Mouse (Mus musculus): Measurements from ENCODE around the gene Coro2a. TPM values are rescaled to one million over a fixed set of nuclear protein-coding genes. Genes with fewer than 3 reads are reported as not detected.

Gene Coro2a
- polyA plus RNA-seq, 1 experiment: 13.2 TPM

- DNase-seq (ENCODE audit: low read depth): no peak
- no peak for TF ChIP-seq POLR2A (IDR thresholded peaks at IDR 0.05; ENCODE audit: borderline replicate concordance, extremely low read depth, insufficient read depth, insufficient read length, poor library complexity, severe bottlenecking)
Measured at GRCm38 (mm10) chr4:46632465-46632864, 30.5 kb upstream of the Coro2a start.

- no peak for DNase-seq (ENCODE audit: low read depth)
- no peak for TF ChIP-seq POLR2A (IDR thresholded peaks at IDR 0.05; ENCODE audit: borderline replicate concordance, extremely low read depth, insufficient read depth, insufficient read length, poor library complexity, severe bottlenecking)
Measured at GRCm38 (mm10) chr4:46630390-46630789, 28.4 kb upstream of the Coro2a start.

GRCm38 (mm10) chr4:46628873-46629272 lies 26.9 kb upstream of the Coro2a start:
- no peak for DNase-seq (ENCODE audit: low read depth)
- no peak for TF ChIP-seq CTCF (IDR thresholded peaks at IDR 0.05; ENCODE audit: borderline replicate concordance, extremely low read depth, insufficient read depth, insufficient read length)
- TF ChIP-seq POLR2A (IDR thresholded peaks at IDR 0.05; ENCODE audit: borderline replicate concordance, extremely low read depth, insufficient read depth, insufficient read length, poor library complexity, severe bottlenecking): no peak

GRCm38 (mm10) chr4:46628081-46628480 lies 26.1 kb upstream of the Coro2a start:
- no peak for DNase-seq (ENCODE audit: low read depth)
- TF ChIP-seq POLR2A (IDR thresholded peaks at IDR 0.05; ENCODE audit: borderline replicate concordance, extremely low read depth, insufficient read depth, insufficient read length, poor library complexity, severe bottlenecking) (no peak), CTCF (IDR thresholded peaks at IDR 0.05; ENCODE audit: borderline replicate concordance, extremely low read depth, insufficient read depth, insufficient read length) (no peak)

GRCm38 (mm10) chr4:46625101-46625500 lies 23.1 kb upstream of the Coro2a start:
- DNase-seq (ENCODE audit: low read depth): peak; percentile 71
- TF ChIP-seq POLR2A (IDR thresholded peaks at IDR 0.05; ENCODE audit: borderline replicate concordance, extremely low read depth, insufficient read depth, insufficient read length, poor library complexity, severe bottlenecking) (no peak), CTCF (IDR thresholded peaks at IDR 0.05; ENCODE audit: borderline replicate concordance, extremely low read depth, insufficient read depth, insufficient read length) (no peak)

- TF ChIP-seq POLR2A (IDR thresholded peaks at IDR 0.05; ENCODE audit: borderline replicate concordance, extremely low read depth, insufficient read depth, insufficient read length, poor library complexity, severe bottlenecking) (no peak), CTCF (IDR thresholded peaks at IDR 0.05; ENCODE audit: borderline replicate concordance, extremely low read depth, insufficient read depth, insufficient read length) (no peak)
- DNase-seq (ENCODE audit: low read depth): no peak
Measured at GRCm38 (mm10) chr4:46623007-46623406, 21.0 kb upstream of the Coro2a start.

- TF ChIP-seq POLR2A (IDR thresholded peaks at IDR 0.05; ENCODE audit: borderline replicate concordance, extremely low read depth, insufficient read depth, insufficient read length, poor library complexity, severe bottlenecking) (no peak), CTCF (IDR thresholded peaks at IDR 0.05; ENCODE audit: borderline replicate concordance, extremely low read depth, insufficient read depth, insufficient read length) (no peak)
Measured at GRCm38 (mm10) chr4:46620946-46621345, 18.9 kb upstream of the Coro2a start.

GRCm38 (mm10) chr4:46620330-46620729 lies 18.3 kb upstream of the Coro2a start:
- TF ChIP-seq POLR2A (IDR thresholded peaks at IDR 0.05; ENCODE audit: borderline replicate concordance, extremely low read depth, insufficient read depth, insufficient read length, poor library complexity, severe bottlenecking): no peak
- TF ChIP-seq CTCF (IDR thresholded peaks at IDR 0.05; ENCODE audit: borderline replicate concordance, extremely low read depth, insufficient read depth, insufficient read length): peak; percentile 62
- DNase-seq (ENCODE audit: low read depth): peak; percentile 39

More at GRCm38 (mm10) chr4:46620946-46621345, 18.9 kb upstream of the Coro2a start:
- no peak for DNase-seq (ENCODE audit: low read depth)

- DNase-seq (ENCODE audit: low read depth): no peak
- TF ChIP-seq POLR2A (IDR thresholded peaks at IDR 0.05; ENCODE audit: borderline replicate concordance, extremely low read depth, insufficient read depth, insufficient read length, poor library complexity, severe bottlenecking): no peak
- TF ChIP-seq CTCF (IDR thresholded peaks at IDR 0.05; ENCODE audit: borderline replicate concordance, extremely low read depth, insufficient read depth, insufficient read length): peak; percentile 35; the same call in 1 of the 2 replicates
Measured at GRCm38 (mm10) chr4:46618196-46618817, 16.3 kb upstream of the Coro2a start.

GRCm38 (mm10) chr4:46617408-46617807 lies 15.4 kb upstream of the Coro2a start:
- peak; percentile 20; the same call in 1 of the 2 replicates for TF ChIP-seq CTCF (IDR thresholded peaks at IDR 0.05; ENCODE audit: borderline replicate concordance, extremely low read depth, insufficient read depth, insufficient read length)
- TF ChIP-seq POLR2A (IDR thresholded peaks at IDR 0.05; ENCODE audit: borderline replicate concordance, extremely low read depth, insufficient read depth, insufficient read length, poor library complexity, severe bottlenecking): no peak
- DNase-seq (ENCODE audit: low read depth): no peak

- no peak for TF ChIP-seq POLR2A (IDR thresholded peaks at IDR 0.05; ENCODE audit: borderline replicate concordance, extremely low read depth, insufficient read depth, insufficient read length, poor library complexity, severe bottlenecking)
- TF ChIP-seq CTCF (IDR thresholded peaks at IDR 0.05; ENCODE audit: borderline replicate concordance, extremely low read depth, insufficient read depth, insufficient read length): no peak
- no peak for DNase-seq (ENCODE audit: low read depth)
Measured at GRCm38 (mm10) chr4:46614641-46615040, 12.6 kb upstream of the Coro2a start.

GRCm38 (mm10) chr4:46613618-46614017 lies 11.6 kb upstream of the Coro2a start:
- DNase-seq (ENCODE audit: low read depth): no peak
- no peak for TF ChIP-seq CTCF (IDR thresholded peaks at IDR 0.05; ENCODE audit: borderline replicate concordance, extremely low read depth, insufficient read depth, insufficient read length)
- no peak for TF ChIP-seq POLR2A (IDR thresholded peaks at IDR 0.05; ENCODE audit: borderline replicate concordance, extremely low read depth, insufficient read depth, insufficient read length, poor library complexity, severe bottlenecking)
